Mouse (Mus musculus): Measurements from ENCODE around the gene Aplp2.
A peak's percentile ranks its signal among the peaks of the same experiment; 100 is the strongest.

The Aplp2 gene

GRCm38 (mm10) chr9:31127876-31128465 lies 83.6 kb downstream of the Aplp2 start:
- DNase-seq (ENCODE audit: extremely low read depth, low read depth), result no peak

GRCm38 (mm10) chr9:31126079-31126478 lies 85.5 kb downstream of the Aplp2 start:
- no peak for DNase-seq (ENCODE audit: extremely low read depth, low read depth)

GRCm38 (mm10) chr9:31122464-31123030 lies 89.1 kb downstream of the Aplp2 start:
- DNase-seq (ENCODE audit: extremely low read depth, low read depth), result no peak

- no peak for DNase-seq (ENCODE audit: extremely low read depth, low read depth)
Observed at GRCm38 (mm10) chr9:31120533-31120915, 91.1 kb downstream of the Aplp2 start.

- DNase-seq (ENCODE audit: extremely low read depth, low read depth), result no peak
Observed at GRCm38 (mm10) chr9:31119882-31120532, 91.6 kb downstream of the Aplp2 start.

- DNase-seq (ENCODE audit: extremely low read depth, low read depth), result no peak
Observed at GRCm38 (mm10) chr9:31119405-31119804, 92.2 kb downstream of the Aplp2 start.

DNA sequence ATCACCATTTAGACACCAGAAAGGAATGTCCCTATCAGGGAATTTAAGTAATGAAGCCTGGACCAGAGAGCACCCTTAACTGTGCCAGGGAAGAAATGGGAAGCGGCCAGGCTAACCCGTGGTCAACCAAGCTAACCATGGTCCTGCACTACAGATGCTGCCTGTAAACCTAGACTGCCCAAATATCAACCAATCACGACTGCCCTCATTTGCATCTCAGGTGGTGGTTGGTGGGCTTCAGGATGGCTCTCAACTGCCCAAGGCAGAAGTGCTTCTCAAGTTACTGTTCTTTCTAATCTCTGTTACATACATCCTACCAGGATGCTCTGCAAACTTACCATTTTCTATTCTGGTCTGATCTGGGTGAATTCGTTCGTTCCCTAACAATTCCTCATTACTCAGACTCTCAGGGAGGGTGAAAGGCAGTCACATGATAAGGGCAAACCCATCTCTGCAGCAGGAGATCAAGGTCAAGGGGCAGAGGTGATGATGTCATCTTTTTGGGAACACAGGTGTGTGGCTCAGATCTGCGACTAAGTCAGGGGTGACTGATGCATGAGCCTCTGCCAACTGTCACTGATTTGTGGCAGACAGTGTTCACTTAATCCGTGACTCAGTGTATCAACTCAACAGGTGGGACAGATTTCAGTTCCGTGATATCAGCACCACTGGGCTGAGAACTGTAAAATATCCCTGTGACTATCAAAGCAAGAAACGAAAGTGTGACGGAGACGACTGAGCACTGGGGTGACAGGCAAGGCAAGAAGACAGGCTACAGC lies 92.9 kb downstream of the Aplp2 start:
- DNase-seq (ENCODE audit: extremely low read depth, low read depth), result peak; percentile 29

DNA sequence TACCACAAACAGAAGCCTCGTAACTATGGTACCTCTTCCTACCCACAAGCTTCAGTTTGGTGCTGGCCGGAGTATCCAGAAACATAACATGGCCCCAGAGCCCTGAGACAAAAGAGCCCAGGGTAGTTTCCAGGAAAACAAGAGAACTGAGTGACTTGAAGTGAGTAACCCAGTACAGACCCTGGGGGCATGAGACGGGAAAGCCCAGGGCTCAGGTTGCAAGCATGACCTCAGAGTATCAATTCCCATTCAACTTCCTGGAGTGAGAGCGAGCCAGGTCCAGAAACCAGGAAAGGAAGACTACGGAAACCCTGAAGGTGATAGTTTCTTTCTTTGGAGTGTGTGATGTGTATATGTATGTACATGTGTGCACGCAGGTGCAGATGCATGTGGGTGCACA lies 94.1 kb downstream of the Aplp2 start:
- no peak for DNase-seq (ENCODE audit: extremely low read depth, low read depth)

DNA sequence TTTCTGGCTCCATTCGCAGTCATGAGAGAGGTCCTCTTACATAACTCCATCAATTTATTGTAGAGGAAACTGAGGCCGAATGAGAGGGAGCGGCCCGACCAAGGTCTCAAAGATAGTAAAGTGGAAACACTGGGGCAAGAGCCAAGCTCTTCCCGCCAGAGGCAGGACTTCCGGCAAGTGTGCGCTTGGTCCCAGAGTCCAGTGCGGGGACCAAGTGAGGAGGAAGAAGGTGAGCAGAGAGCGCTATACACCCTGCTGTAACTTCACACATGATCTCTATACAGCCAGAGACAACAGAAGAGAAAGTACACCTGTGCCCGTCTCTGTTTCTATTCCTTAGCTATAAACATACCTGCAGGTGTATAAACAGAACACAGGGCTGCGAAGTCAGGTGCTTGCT lies 94.5 kb downstream of the Aplp2 start:
- no peak for DNase-seq (ENCODE audit: extremely low read depth, low read depth)

DNA sequence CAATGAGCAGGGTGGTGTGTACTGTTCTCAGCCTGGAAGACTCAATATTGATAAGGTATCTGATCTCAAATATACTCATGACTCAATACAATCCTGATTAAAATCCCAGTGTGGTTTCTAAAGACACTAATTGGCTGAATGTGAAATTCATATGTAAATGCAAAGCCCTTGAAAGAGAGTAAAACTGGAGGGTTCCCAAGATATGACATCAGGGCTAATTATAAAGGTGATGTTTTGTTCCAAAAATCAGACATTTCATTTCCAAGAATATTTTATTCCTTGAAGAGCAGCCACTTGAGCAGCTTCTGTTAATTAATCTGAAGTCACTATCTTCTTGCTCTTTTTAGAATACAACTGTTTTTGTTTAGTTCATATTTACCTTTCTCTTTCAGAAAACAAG lies 96.0 kb downstream of the Aplp2 start:
- no peak for DNase-seq (ENCODE audit: extremely low read depth, low read depth)

DNA sequence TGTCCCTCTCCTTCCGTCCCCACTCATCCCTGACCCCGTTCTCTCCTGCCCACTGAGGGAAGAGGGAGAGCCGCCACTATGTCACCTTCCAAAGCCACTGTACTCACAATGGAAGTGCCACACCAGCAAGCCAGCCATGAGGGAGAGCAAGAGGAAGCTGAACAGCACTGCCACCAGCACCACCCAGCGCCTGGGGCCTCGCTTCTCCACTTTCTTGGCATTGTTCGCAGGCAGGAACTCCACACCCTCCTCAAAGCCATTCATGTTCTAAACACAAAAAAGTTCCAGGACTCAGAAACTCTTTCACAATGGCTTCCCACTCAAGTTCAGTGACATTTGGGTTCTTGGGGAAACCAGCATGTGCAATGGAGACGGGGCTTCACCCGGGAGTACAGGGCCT lies 103.2 kb downstream of the Aplp2 start:
- no peak for DNase-seq (ENCODE audit: extremely low read depth, low read depth)
